Mouse (Mus musculus): ENCODE data around the gene Ppp4c.

The Ppp4c gene

GRCm38 (mm10) chr7:126791851-126792720 lies at the start of gene Ppp4c:
Gene Ppp4c (minus strand): TSS chr7:126792496.
- DNase-seq (ENCODE audit: low read depth) = peak; percentile 85

DNA sequence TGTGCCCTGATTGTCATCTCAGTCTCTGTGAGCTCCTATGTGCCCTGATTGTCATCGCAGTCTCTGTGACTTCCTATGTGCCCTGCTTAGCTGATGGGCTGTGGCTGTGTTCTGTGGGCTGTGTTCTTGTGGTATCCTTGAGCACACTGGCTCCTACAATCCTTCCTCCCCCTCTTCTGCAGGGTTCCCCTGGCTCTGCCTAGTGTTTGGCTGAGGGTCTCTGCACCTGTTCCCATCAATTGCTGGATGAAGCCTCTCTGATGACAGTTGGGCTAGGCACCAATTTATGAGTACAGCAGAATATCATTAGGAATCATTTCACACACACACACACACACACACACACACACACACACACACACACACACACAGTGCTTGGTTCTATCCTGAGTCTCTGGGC lies 41.0 kb upstream of the Ppp4c start:
- no peak for DNase-seq (ENCODE audit: low read depth)

- peak; percentile 20 for DNase-seq (ENCODE audit: low read depth)
Measured at GRCm38 (mm10) chr7:126832036-126832598, 39.8 kb upstream of the Ppp4c start.

GRCm38 (mm10) chr7:126831539-126831938 lies 39.2 kb upstream of the Ppp4c start, which contains the start of gene 4930451I11Rik:
Gene 4930451I11Rik (minus strand): TSS chr7:126831639.
- DNase-seq (ENCODE audit: low read depth) = no peak

- no peak for DNase-seq (ENCODE audit: low read depth)
Measured at GRCm38 (mm10) chr7:126825952-126826351, 33.7 kb upstream of the Ppp4c start.

GRCm38 (mm10) chr7:126825403-126825802 lies 33.1 kb upstream of the Ppp4c start:
- DNase-seq (ENCODE audit: low read depth) = no peak

GRCm38 (mm10) chr7:126823940-126824339 lies 31.6 kb upstream of the Ppp4c start:
- no peak for DNase-seq (ENCODE audit: low read depth)

DNA sequence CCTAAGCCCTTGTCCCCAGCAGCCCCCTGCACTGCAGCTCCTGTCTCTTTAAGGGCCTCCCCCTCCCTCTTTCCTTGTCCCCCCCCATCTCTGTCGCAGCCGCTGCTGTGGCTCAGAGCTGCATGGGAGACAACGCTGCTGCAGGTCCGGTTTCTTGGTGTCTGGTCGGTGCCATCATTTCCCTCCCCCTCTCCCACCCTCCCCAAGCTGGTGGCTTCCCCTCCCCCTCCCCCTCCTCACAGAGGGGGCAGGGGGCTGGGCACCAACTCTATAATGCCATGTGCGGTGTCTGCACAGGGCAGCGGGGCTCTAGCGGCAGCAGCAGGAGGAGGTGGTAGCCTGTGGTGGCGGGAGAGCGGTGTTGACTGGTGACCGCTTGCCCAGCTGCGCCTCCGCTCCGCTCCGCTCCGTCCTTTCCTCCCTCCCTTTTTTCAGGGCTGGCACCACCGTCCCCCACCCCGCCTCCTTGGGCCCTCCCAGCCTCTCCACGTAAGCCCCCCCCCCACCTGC lies 31.0 kb upstream of the Ppp4c start:
- no peak for DNase-seq (ENCODE audit: low read depth)

GRCm38 (mm10) chr7:126822741-126823140 lies 30.4 kb upstream of the Ppp4c start:
- no peak for DNase-seq (ENCODE audit: low read depth)

GRCm38 (mm10) chr7:126821835-126822511 lies 29.7 kb upstream of the Ppp4c start:
- DNase-seq (ENCODE audit: low read depth) = peak; percentile 21

- no peak for DNase-seq (ENCODE audit: low read depth)
Measured at GRCm38 (mm10) chr7:126818818-126819217, 26.5 kb upstream of the Ppp4c start.

DNA sequence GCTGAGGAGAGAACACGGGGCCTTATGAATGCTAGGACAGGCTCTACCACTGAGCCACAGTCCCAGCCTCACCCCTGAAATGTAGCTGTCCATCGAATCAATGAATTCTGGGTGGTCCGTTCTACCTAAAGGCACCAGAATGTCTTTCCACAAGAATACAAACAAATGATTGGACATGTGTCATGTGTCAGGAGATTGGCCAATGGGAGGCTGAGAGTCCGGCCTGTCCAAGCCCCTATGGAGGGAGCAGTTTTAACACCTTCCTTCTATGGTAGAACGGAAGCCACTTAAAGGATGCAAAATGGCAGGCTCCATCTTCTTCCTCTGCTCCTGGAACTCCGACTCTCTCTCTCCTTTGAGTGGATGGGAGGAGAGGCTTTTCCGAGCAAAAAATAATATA lies 25.3 kb upstream of the Ppp4c start:
- no peak for DNase-seq (ENCODE audit: low read depth)

- DNase-seq (ENCODE audit: low read depth) = no peak
Measured at GRCm38 (mm10) chr7:126816494-126816893, 24.2 kb upstream of the Ppp4c start.

GRCm38 (mm10) chr7:126815726-126816222 lies 23.5 kb upstream of the Ppp4c start:
- no peak for DNase-seq (ENCODE audit: low read depth)

- DNase-seq (ENCODE audit: low read depth) = no peak
Measured at GRCm38 (mm10) chr7:126809723-126810369, 17.6 kb upstream of the Ppp4c start.

DNA sequence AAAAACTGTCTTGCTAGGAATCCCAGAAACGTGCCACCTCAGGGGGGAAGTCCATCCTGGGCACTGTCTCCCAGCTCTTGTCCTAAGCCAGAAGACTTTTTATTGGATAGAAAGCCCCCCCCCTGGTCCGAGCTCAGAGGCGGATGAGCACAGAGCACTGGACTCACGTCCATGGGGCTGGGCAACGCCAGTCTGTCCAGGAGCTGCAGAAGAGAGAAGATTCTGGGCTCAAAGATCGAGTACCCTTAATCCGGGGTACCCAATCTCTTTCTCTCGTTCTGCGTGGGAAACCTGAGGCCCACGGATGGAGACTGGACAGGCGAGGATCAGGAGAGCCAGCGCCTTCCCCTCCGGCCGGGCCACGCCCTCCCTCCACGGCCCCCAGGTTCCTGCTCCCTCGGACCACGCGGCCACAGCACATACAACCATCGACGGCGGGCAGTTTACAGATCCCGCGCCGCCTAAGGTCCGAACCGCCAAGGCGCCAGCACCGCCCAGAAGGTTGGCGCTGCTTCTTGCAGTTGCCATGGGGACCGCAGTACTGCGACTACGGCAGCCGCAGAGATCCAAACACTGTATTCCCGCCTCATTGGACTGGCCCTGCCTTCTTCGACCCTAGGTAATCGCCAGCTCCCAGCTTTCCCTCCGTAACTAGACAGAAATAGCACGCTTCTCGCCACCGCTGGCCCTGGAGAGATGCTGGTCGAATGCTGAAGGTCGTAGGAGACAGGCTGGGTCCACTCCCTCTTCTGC lies 16.6 kb upstream of the Ppp4c start:
- DNase-seq (ENCODE audit: low read depth) = peak; percentile 75

DNA sequence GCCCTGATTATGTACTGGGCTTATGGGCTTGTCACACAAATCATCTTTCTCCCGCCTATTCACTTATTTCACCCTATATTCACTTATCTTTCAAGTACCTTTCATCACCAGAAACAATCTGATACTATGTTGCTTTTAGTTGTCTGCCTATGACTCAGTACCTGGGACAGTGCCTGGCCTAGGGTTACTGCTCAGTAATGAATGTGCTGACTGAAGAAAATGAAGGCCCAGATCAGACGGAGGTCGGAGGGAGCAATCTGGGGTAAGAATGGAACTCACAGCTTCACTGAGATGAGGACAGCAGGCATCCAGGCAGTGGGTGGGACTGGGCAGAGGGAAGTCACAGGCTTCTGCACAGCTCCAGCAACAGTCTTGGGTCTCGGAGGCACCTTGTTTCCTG lies 15.1 kb upstream of the Ppp4c start:
- DNase-seq (ENCODE audit: low read depth) = peak; percentile 72

DNA sequence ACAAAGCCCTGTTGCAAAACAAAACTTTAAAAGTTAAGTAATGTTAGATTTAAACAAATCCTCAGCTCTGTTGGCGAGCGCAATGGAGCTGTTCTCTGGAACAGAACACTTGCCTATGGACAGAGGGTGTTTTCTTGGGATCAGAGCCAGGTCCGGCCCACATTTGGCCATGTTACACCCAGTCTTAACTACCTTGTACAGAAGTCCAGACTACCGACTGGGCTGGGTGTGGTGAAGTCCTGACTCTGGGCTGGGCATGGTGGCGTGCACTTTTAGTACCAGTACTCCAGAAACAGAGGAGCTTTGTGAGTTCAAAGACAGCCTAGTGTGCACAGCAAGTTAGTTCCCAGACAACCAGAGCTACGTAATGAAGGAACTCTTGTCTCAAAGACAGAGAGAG lies 14.7 kb upstream of the Ppp4c start:
- no peak for DNase-seq (ENCODE audit: low read depth)

DNA sequence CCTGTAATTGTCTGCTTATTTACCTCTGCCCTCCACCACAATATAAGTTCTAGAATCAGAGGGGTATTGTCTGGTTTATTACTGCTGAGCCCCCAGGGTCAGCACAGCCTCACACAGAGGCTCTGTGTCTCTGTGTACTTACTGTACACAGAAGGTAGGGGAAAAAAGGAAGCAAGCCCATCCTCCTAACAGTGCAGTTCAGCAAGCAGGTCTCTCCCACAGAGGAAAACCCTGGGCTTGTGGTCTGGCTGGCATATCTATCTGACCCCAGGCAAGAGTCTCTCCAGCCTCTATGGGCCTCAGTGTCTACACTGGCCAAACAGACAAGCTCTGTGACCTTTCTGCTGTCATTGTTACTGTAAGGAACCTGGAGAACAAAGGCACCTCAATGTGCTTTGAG lies 11.5 kb upstream of the Ppp4c start:
- no peak for DNase-seq (ENCODE audit: low read depth)

DNA sequence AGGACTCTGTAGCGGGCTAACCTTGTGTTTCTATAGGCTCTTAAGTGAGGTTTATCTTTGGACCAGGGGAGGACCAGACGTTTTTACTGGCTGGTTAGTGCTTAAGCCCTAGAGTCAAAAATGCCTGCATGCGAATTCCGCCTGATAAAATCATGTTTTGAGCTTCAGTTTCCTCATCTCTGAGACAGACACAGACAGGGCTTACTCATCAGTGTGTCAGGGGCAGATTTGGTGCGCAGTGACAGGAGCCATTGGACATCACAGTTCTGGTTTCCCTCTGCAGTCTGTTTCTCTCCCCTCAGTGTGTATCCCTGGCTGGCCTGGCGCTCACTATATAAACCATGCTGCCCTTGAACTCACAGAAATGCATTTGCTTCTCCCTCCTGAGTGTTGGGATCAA lies 10.9 kb upstream of the Ppp4c start:
- DNase-seq (ENCODE audit: low read depth) = no peak

All from fibroblast of lung, adult 2 months (primary cell).